Mouse (Mus musculus): ENCODE measurements at regions not wholly inside any gene's neighbourhood (a gene's known extent, or its start where the extent isn't known, plus 50 kb on each side); places are given as distances from the start of the nearest gene placed in this dataset.

DNA sequence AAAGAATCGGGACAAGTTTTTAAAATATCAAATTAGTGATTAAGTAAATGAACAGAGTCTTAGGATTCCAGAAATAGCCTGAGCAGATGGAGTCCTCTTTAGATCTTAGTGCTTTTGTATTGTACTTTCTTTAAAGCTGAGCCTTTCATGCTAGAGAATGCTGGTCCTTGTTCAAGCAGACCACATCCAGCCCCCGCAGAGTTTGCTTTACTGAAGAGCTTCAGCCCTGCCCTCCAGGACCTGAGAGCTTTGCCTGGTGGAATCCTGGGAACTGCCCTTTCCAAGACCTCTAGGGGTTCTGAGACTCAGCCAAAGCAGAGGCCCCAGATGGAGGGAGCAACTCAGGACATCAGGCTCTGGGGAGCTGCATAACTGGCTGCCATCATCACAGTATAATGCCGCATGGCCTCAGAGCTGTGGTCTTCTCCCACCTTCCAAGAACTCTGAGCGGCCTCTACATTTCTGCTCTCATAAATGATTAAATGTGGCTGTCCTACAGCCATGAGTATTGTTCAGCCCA is 153.6 kb upstream of the Sh3bp4 start:
- no peak overlapping the region for H3K9ac ChIP-seq (ENCODE audit: low read depth, low read length)
- ATAC-seq, result no peak

DNA sequence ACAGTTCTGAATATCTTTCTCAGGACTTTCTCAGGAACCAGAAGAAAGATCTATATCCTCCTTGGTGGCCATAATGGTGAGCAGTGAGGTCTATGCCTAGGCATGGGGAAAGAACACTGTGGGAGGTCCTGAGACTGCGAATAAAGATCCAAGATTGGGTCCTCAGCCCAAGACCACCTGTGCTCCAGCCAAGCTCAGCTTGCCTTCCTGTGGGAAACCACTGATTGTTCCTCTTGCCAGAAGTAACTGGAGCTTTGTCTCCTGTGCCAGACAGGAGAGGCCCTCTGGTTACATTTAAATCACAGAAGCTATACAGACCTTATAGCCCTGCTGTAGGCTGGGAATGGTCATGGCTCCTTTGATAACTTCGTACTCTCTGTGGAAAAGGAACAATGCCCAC is 148.8 kb upstream of the Sh3bp4 start:
- no peaks in the 10 kb centered on the region for H3K9me3 ChIP-seq (replicated peaks; ENCODE audit: control insufficient read depth, low read length, poor library complexity, severe bottlenecking)
- H3K9ac ChIP-seq (ENCODE audit: low read depth, low read length), result no peak overlapping the region
- H3K4me1 ChIP-seq (ENCODE audit: control insufficient read depth, insufficient read depth, low read length), result 0 out of 2 replicates have a peak, but pooled peaks cover 2% of the 10 kb centered on the region
- H3K4me3 ChIP-seq (ENCODE audit: low read depth, low read length), result no peak overlapping the region
- no peaks in the 10 kb centered on the region for H3K36me3 ChIP-seq (ENCODE audit: control insufficient read depth, insufficient read depth, low read length)
- H3K27me3 ChIP-seq (ENCODE audit: control insufficient read depth, insufficient read depth, low read depth, low read length), result no peaks in the 10 kb centered on the region
- no peak overlapping the region for H3K4me2 ChIP-seq (ENCODE audit: low read length)
- no peak overlapping the region for H3K27ac ChIP-seq (ENCODE audit: low read length)
- ATAC-seq, result no peak
- 73% methylated on average over 2 of the region's 2 CpGs for WGBS

More for the DNA sequence above, 153.6 kb upstream of the Sh3bp4 start:
- no peaks in the 10 kb centered on the region for H3K27me3 ChIP-seq (ENCODE audit: control insufficient read depth, insufficient read depth, low read depth, low read length)
- no peaks in the 10 kb centered on the region; the same call in 1 of the 2 replicates for H3K9me3 ChIP-seq (replicated peaks; ENCODE audit: control insufficient read depth, low read length, poor library complexity, severe bottlenecking)
- H3K4me3 ChIP-seq (ENCODE audit: low read depth, low read length), result no peak overlapping the region
- no peak overlapping the region for H3K4me2 ChIP-seq (ENCODE audit: low read length)
- no peak overlapping the region for H3K27ac ChIP-seq (ENCODE audit: low read length)
- no peaks in the 10 kb centered on the region for H3K4me1 ChIP-seq (ENCODE audit: control insufficient read depth, insufficient read depth, low read length)
- H3K36me3 ChIP-seq (ENCODE audit: control insufficient read depth, insufficient read depth, low read length), result no peaks in the 10 kb centered on the region
- WGBS, result 72% methylated on average over 4 of the region's 4 CpGs

DNA sequence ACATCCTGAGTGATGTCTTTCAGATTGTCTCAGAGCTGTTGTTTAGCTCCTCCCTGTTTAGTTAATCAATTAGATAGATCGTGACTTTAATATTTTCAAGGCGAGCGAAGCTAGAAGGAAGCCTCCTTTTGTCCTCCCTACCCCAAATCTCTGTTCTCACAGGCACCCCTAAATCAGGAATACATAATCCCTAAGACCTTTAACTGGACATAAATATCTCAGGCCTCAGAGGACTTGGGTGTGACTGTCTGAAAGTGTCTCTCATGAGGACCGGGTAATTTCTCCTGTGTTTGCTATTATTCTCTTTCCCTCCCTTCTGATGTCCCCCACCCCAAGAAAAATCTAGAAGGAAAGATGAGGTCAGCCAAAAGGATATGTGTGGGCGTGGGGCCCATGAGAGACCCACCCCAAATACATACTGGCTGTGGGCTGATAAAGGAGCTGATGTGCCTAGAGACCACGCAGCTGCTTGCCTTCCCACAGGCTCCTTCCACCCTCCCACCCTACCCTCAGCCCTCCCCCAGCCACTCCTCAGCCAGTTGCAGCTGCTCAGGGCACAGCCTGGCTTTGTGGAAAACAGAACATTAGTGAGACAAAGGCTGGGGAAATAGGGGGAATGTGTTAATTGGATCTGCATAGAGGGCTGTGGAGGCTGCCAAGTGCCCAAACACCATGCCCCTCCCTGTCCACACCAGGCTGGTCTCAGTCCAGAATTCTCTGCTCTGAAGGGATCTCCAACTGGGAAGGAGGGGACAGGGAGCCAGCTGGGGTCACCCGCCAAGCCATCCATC is 146.2 kb upstream of the Sh3bp4 start:
- Histone ChIP-seq H3K36me3 (ENCODE audit: control insufficient read depth, insufficient read depth, low read length) (no peaks in the 10 kb centered on the region), H3K27me3 (ENCODE audit: control insufficient read depth, insufficient read depth, low read depth, low read length) (no peaks in the 10 kb centered on the region), H3K9ac (ENCODE audit: low read depth, low read length) (no peak overlapping the region), H3K4me3 (ENCODE audit: low read depth, low read length) (no peak overlapping the region), H3K4me2 (ENCODE audit: low read length) (no peak overlapping the region), H3K27ac (ENCODE audit: low read length) (no peak overlapping the region), H3K9me3 (replicated peaks; ENCODE audit: control insufficient read depth, low read length, poor library complexity, severe bottlenecking) (no peaks in the 10 kb centered on the region), H3K4me1 (ENCODE audit: control insufficient read depth, insufficient read depth, low read length) (0 out of 2 replicates have a peak, but pooled peaks cover 2% of the 10 kb centered on the region)
- peak; percentile 80 for ATAC-seq
- 52% methylated on average over 7 of the region's 7 CpGs for WGBS

DNA sequence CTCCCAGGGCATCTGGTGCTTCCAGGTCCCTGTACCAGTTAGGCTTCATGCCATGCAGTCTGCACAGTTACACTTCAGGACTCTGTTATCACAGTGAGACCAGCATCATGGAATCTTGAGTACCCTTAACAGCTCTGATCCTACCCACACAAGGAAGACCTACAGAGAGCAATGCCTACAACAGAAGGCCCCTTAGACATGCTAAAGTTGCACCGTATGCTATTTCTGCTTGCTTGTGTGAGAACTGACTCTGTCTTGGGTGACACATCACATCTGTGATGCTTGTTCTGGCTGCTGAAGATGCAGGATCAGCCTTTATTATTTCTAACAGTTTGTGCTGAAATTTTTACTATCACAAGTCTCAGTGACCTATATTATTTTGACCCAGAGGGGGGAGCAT is 135.0 kb upstream of the Sh3bp4 start:
- H3K4me3 ChIP-seq (ENCODE audit: low read depth, low read length), result no peak overlapping the region
- H3K36me3 ChIP-seq (ENCODE audit: control insufficient read depth, insufficient read depth, low read length), result no peaks in the 10 kb centered on the region
- H3K27ac ChIP-seq (ENCODE audit: low read length), result no peak overlapping the region
- no peaks in the 10 kb centered on the region for H3K9me3 ChIP-seq (replicated peaks; ENCODE audit: control insufficient read depth, low read length, poor library complexity, severe bottlenecking)
- ATAC-seq, result no peak
- H3K4me1 ChIP-seq (ENCODE audit: control insufficient read depth, insufficient read depth, low read length), result no peaks in the 10 kb centered on the region
- WGBS, result 92% methylated on average over 1 of the region's 1 CpGs
- no peaks in the 10 kb centered on the region for H3K27me3 ChIP-seq (ENCODE audit: control insufficient read depth, insufficient read depth, low read depth, low read length)
- H3K9ac ChIP-seq (ENCODE audit: low read depth, low read length), result no peak overlapping the region
- H3K4me2 ChIP-seq (ENCODE audit: low read length), result no peak overlapping the region

DNA sequence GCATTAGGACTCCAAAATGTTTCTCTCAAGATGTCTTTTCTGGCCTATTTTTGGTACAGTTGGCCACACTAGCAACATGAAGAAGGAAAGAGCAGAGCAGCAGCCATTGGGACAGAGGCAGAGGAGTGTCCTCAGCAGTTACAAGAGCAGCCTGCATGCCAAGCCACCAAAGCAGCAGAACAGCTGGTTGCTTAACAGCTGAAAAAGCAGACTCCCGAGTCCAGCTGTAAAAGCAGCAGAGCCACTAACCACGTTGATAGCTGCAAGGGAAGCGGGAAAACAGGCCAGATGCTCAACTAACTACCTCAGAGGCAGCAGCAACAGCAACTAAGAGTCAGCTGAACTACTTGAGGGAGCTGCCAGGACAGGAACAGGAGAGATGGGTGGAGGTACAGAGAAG is 134.4 kb upstream of the Sh3bp4 start:
- Histone ChIP-seq H3K4me2 (ENCODE audit: low read length) (no peak overlapping the region), H3K4me1 (ENCODE audit: control insufficient read depth, insufficient read depth, low read length) (no peaks in the 10 kb centered on the region), H3K4me3 (ENCODE audit: low read depth, low read length) (no peak overlapping the region), H3K27ac (ENCODE audit: low read length) (no peak overlapping the region), H3K9ac (ENCODE audit: low read depth, low read length) (no peak overlapping the region), H3K27me3 (ENCODE audit: control insufficient read depth, insufficient read depth, low read depth, low read length) (no peaks in the 10 kb centered on the region), H3K9me3 (replicated peaks; ENCODE audit: control insufficient read depth, low read length, poor library complexity, severe bottlenecking) (no peaks in the 10 kb centered on the region), H3K36me3 (ENCODE audit: control insufficient read depth, insufficient read depth, low read length) (no peaks in the 10 kb centered on the region)
- WGBS, result 86% methylated on average over 3 of the region's 3 CpGs
- ATAC-seq, result no peak

DNA sequence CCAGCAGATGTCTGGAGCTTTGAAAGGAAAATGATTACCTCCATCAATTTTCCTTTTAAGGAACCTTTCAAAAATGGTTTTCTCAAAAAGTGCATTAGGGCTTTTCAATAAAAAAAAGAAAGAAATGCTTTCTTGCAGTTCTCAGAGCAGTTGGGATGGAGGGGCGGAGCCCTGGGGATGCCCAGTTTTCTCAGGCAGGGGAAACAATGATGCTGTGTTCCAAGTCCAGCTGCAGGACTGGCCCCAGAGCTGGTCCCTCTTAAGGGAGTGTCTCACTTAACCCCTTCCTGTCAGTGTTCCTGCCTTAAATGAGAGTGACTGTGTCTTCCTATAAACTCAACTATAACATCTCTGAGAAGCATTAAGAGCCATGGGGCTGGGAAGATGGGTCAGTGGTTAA is 132.9 kb upstream of the Sh3bp4 start:
- Histone ChIP-seq H3K9ac (ENCODE audit: low read depth, low read length) (no peak overlapping the region), H3K36me3 (ENCODE audit: control insufficient read depth, insufficient read depth, low read length) (no peaks in the 10 kb centered on the region), H3K4me3 (ENCODE audit: low read depth, low read length) (no peak overlapping the region), H3K27me3 (ENCODE audit: control insufficient read depth, insufficient read depth, low read depth, low read length) (no peaks in the 10 kb centered on the region), H3K27ac (ENCODE audit: low read length) (no peak overlapping the region), H3K4me1 (ENCODE audit: control insufficient read depth, insufficient read depth, low read length) (no peaks in the 10 kb centered on the region), H3K4me2 (ENCODE audit: low read length) (no peak overlapping the region), H3K9me3 (replicated peaks; ENCODE audit: control insufficient read depth, low read length, poor library complexity, severe bottlenecking) (no peaks in the 10 kb centered on the region)
- no peak for ATAC-seq
- WGBS, result 80% methylated on average over 1 of the region's 1 CpGs

DNA sequence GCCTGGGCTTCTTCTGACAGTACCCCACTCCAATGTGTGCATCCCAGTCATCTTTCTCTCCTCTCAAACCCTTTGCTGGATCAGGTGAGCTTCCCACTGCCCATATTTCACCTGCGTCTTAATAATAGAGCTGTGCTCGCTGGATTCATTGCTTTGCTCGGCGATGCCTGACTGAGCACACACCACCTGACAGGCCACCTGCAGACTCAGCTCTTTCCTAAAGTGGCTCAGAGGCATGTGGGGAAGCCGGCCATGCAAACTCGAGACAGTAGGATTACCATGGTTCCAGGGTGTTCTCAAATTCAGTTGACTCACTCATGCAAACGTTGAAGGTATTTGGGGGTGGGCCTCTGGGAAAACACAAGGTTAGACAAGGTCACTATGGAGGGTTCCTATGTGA is 131.8 kb upstream of the Sh3bp4 start:
- Histone ChIP-seq H3K27ac (ENCODE audit: low read length) (no peak overlapping the region), H3K9me3 (replicated peaks; ENCODE audit: control insufficient read depth, low read length, poor library complexity, severe bottlenecking) (no peaks in the 10 kb centered on the region), H3K4me1 (ENCODE audit: control insufficient read depth, insufficient read depth, low read length) (no peaks in the 10 kb centered on the region), H3K36me3 (ENCODE audit: control insufficient read depth, insufficient read depth, low read length) (no peaks in the 10 kb centered on the region), H3K9ac (ENCODE audit: low read depth, low read length) (no peak overlapping the region), H3K27me3 (ENCODE audit: control insufficient read depth, insufficient read depth, low read depth, low read length) (no peaks in the 10 kb centered on the region), H3K4me3 (ENCODE audit: low read depth, low read length) (no peak overlapping the region), H3K4me2 (ENCODE audit: low read length) (no peak overlapping the region)
- ATAC-seq, result no peak; the same call in 1 of the 2 replicates
- WGBS, result 45% methylated on average over 7 of the region's 7 CpGs

DNA sequence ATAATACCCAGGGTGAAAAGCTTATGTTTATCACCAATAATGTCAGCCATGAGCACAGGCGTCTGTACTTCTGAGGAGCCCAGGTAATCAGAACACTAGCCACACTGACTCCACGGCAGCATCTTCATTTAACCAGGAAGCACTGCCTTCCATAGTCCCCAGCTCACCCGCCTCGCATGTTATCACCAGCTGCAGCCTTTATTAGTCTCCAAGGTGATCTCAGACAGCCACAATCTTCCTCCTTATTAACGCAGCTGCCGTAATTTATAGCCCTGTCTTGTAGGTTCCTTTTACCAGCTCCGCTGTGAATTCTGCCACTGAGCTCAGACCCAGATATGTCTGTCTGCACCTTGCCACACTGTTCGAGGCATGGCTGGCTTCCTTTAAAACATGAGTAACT is 127.2 kb upstream of the Sh3bp4 start:
- H3K27me3 ChIP-seq (ENCODE audit: control insufficient read depth, insufficient read depth, low read depth, low read length), result no peaks in the 10 kb centered on the region
- no peak overlapping the region for H3K4me2 ChIP-seq (ENCODE audit: low read length)
- WGBS, result 65% methylated on average over 8 of the region's 8 CpGs
- H3K36me3 ChIP-seq (ENCODE audit: control insufficient read depth, insufficient read depth, low read length), result no peaks in the 10 kb centered on the region
- H3K9ac ChIP-seq (ENCODE audit: low read depth, low read length), result no peak overlapping the region
- H3K4me3 ChIP-seq (ENCODE audit: low read depth, low read length), result no peak overlapping the region
- no peak for ATAC-seq
- H3K4me1 ChIP-seq (ENCODE audit: control insufficient read depth, insufficient read depth, low read length), result no peaks in the 10 kb centered on the region
- H3K27ac ChIP-seq (ENCODE audit: low read length), result no peak overlapping the region
- H3K9me3 ChIP-seq (replicated peaks; ENCODE audit: control insufficient read depth, low read length, poor library complexity, severe bottlenecking), result no peaks in the 10 kb centered on the region

DNA sequence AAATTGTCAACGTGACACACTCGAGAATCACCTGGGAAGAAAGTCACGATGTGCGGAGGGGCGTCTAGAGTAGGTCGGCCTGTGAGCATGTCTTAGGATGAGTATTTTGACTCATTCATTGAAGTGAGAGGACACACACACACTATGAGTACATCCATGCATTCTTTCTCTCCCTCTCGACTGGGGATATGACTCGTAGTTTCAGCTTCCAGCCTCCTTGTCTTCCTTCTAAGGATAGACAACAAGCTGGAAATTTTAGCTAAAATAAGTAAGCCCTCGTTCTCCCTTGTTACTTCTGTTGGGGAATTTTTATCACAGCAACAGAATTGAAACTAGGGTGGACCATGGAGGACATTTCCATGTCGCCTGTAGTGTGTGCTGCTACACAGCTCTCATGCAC is 124.3 kb upstream of the Sh3bp4 start:
- ATAC-seq, result no peak
- WGBS, result 90% methylated on average over 10 of the region's 10 CpGs

More for the DNA sequence above, 124.3 kb upstream of the Sh3bp4 start:
- Histone ChIP-seq H3K4me3 (ENCODE audit: low read depth, low read length) (no peak overlapping the region), H3K9ac (ENCODE audit: low read depth, low read length) (no peak overlapping the region), H3K27ac (ENCODE audit: low read length) (no peak overlapping the region), H3K9me3 (replicated peaks; ENCODE audit: control insufficient read depth, low read length, poor library complexity, severe bottlenecking) (peaks cover 6% of the 10 kb centered on the region), H3K36me3 (ENCODE audit: control insufficient read depth, insufficient read depth, low read length) (no peaks in the 10 kb centered on the region), H3K4me2 (ENCODE audit: low read length) (no peak overlapping the region), H3K4me1 (ENCODE audit: control insufficient read depth, insufficient read depth, low read length) (no peaks in the 10 kb centered on the region), H3K27me3 (ENCODE audit: control insufficient read depth, insufficient read depth, low read depth, low read length) (no peaks in the 10 kb centered on the region)

Measured in midbrain, embryonic 16.5 days (tissue).